Mouse (Mus musculus) ES-Bruce4 (cell line): Measurements from ENCODE around the gene Sdhaf1. TPM values are rescaled to one million over a fixed set of nuclear protein-coding genes. Genes with fewer than 3 reads are reported as not detected.

ENCODE experiments used
- H3K27ac ChIP-seq: 2 replicates; pipeline ENCODE4 v1.5.1; 2012; ENCODE audit warnings: low read length, inconsistent platforms; ENCODE audit not compliant: insufficient read depth
- H3K27me3 ChIP-seq: 2 replicates; pipeline ENCODE4 v1.6.1; 2012; ENCODE audit warnings: mild to moderate bottlenecking, low read length, inconsistent platforms; ENCODE audit not compliant: control insufficient read depth, poor library complexity, insufficient read depth, severe bottlenecking
- H3K36me3 ChIP-seq: 2 replicates; pipeline ENCODE4 v1.6.1; 2012; ENCODE audit warnings: inconsistent platforms, mild to moderate bottlenecking, low read length, moderate library complexity; ENCODE audit not compliant: control insufficient read depth, poor library complexity, insufficient read depth, severe bottlenecking
- H3K4me1 ChIP-seq: one replicate; pipeline ENCODE4 v1.8.1; 2011; ENCODE audit warnings: low read length; ENCODE audit not compliant: control insufficient read depth, insufficient read depth
- H3K4me3 ChIP-seq: 2 replicates; pipeline ENCODE4 v1.5.1; 2011; ENCODE audit warnings: low read depth, mild to moderate bottlenecking, low read length
- H3K9ac ChIP-seq: 2 replicates; pipeline ENCODE4 v1.6.1; 2012; ENCODE audit warnings: low read depth, mild to moderate bottlenecking, inconsistent platforms; ENCODE audit not compliant: poor library complexity, severe bottlenecking
- H3K9me3 ChIP-seq: replicated peaks from 2 replicates; pipeline ENCODE4 v1.6.1; 2012; ENCODE audit warnings: mild to moderate bottlenecking, low read length, inconsistent platforms; ENCODE audit not compliant: control insufficient read depth, poor library complexity, insufficient read depth, severe bottlenecking
- CTCF ChIP-seq: IDR thresholded peaks from one replicate; pipeline ENCODE4 v1.8.1; 2011; ENCODE audit warnings: low read depth, low read length
- EP300 ChIP-seq: IDR thresholded peaks from 2 replicates; pipeline ENCODE4 v1.6.1; 2011; ENCODE audit warnings: low read depth, low read length; ENCODE audit not compliant: insufficient read depth
- POLR2A ChIP-seq: IDR thresholded peaks from one replicate; pipeline ENCODE4 v1.8.1; 2011; ENCODE audit warnings: low read length; ENCODE audit not compliant: insufficient read depth
- polyA plus RNA-seq: library from polyadenylated mRNA; stranded (reverse); fragments of >200 nt; gene quantifications from 2 replicates; pipeline ENCODE4 v1.2.4, GENCODE M21; 2011; ENCODE audit warnings: low read depth; ENCODE audit not compliant: missing spikeins, insufficient read depth, insufficient read length

The Sdhaf1 gene
- polyA plus RNA-seq, 1 experiment: 5.6 TPM

DNA sequence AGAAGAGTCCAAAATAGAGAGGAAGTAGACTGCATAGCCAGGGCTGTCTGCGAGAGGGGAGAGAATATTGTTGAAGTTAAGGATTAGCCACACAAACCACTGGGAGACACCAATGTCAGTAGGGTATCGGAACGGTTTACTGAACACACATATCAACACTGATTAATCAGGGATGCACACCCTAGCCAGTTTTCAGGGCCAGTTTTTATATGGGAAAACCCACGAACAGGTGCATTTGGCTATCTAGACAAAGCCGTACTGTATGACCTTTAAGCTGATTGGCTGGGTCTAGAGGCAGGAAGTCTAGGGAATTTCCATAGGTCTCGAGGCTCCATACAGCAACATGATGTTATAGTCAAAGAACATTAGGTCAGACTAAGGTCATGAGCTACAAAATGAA lies 830 bp downstream of the Sdhaf1 start:
- Histone ChIP-seq H3K9me3 (no peaks in the 10 kb centered on the region), H3K27ac (peak overlapping the region; percentile 73), H3K36me3 (no peaks in the 10 kb centered on the region), H3K9ac (peak overlapping the region; percentile 77), H3K4me3 (peak overlapping the region; percentile 84), H3K4me1 (no peaks in the 10 kb centered on the region), H3K27me3 (no peaks in the 10 kb centered on the region)
- TF ChIP-seq CTCF: no peak
- TF ChIP-seq EP300: no peak
- TF ChIP-seq POLR2A: no peak

- H3K9ac ChIP-seq: peak overlapping the region; percentile 77
- H3K36me3 ChIP-seq: no peaks in the 10 kb centered on the region
- H3K27me3 ChIP-seq: no peaks in the 10 kb centered on the region
- no peaks in the 10 kb centered on the region for H3K9me3 ChIP-seq
- peak overlapping the region; percentile 73 for H3K27ac ChIP-seq
- no peak for TF ChIP-seq EP300
- peak; percentile 30 for TF ChIP-seq POLR2A
- H3K4me3 ChIP-seq: peak overlapping the region; percentile 84
- no peaks in the 10 kb centered on the region for H3K4me1 ChIP-seq
Observed at GRCm38 (mm10) chr7:30322285-30322667, 1.4 kb downstream of the Sdhaf1 start.

DNA sequence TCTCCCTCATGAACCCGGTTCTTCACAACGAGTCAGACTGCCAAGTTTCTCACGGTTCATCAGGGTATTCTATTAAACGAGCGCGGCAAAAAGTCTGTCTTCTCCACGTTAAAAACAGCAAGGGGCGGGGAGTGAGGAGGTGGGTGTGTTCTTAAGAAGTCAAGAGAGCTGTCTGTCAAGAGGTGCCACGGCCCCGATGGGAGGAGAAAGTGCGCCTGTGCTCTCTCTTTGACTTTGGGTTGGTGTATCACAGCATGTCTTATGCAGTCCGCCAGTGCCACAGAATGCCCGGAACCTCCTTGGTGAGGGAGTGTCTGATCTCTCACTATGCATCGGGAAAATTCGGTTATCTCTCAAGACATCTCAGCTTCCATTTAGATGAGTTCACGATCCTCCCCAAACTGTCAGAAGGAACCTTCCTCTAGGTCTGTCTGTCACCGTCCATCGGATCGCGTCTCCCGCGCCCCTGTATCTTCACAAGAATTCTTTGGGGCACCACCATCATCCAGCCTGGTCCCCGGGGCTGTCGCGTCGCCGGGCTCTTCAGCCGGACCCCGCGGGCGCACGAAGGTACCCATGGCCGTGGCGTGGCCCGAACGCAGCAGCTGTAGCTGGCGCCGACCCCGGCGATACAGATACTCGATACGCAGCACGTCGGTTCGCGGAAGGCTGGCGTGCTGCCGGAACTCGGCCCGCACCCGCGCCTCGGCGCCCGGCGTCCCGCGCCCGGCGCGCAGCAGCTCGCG lies 2.0 kb downstream of the Sdhaf1 start, which contains the start of gene E130208F15Rik:
TSS of gene E130208F15Rik (plus strand) at position 202 of the 746 bp plus-strand sequence.
- H3K36me3 ChIP-seq: no peaks in the 10 kb centered on the region
- no peaks in the 10 kb centered on the region for H3K27me3 ChIP-seq
- H3K9ac ChIP-seq: peak within 1 kb of the TSS; percentile 77
- no peaks in the 10 kb centered on the region for H3K4me1 ChIP-seq
- TF ChIP-seq CTCF (no peak), EP300 (no peak), POLR2A (no peak)
- peak within 1 kb of the TSS; percentile 73 for H3K27ac ChIP-seq
- no peaks in the 10 kb centered on the region for H3K9me3 ChIP-seq
- peak within 1 kb of the TSS; percentile 84 for H3K4me3 ChIP-seq

GRCm38 (mm10) chr7:30320946-30321345 lies 2.7 kb downstream of the Sdhaf1 start:
- TF ChIP-seq POLR2A: no peak
- no peak for TF ChIP-seq CTCF
- Histone ChIP-seq H3K27ac (no peak overlapping the region), H3K4me1 (no peaks in the 10 kb centered on the region), H3K9ac (no peak overlapping the region), H3K9me3 (no peaks in the 10 kb centered on the region), H3K4me3 (no peak overlapping the region), H3K27me3 (no peaks in the 10 kb centered on the region), H3K36me3 (no peaks in the 10 kb centered on the region)

GRCm38 (mm10) chr7:30318142-30318541 lies 5.6 kb downstream of the Sdhaf1 start:
- Histone ChIP-seq H3K36me3 (no peaks in the 10 kb centered on the region), H3K27me3 (no peaks in the 10 kb centered on the region), H3K4me1 (no peaks in the 10 kb centered on the region), H3K9me3 (no peaks in the 10 kb centered on the region), H3K9ac (no peak overlapping the region), H3K4me3 (no peak overlapping the region), H3K27ac (no peak overlapping the region)
- TF ChIP-seq EP300 (no peak), CTCF (no peak), POLR2A (no peak)
